Mouse (Mus musculus): ENCODE data around the gene Kitl.

- TF ChIP-seq CTCF (IDR thresholded peaks at IDR 0.05; ENCODE audit: low read depth) (no peak), EP300 (IDR thresholded peaks at IDR 0.05; ENCODE audit: low read depth) (no peak)
These were observed 95.8 kb downstream of the Kitl start for GRCm38 (mm10) chr10:100111209-100111608.

Data from liver, embryonic 14.5 days (tissue).